Mouse (Mus musculus) megakaryocyte, embryonic 14.5 days (primary cell): Measurements from ENCODE around the gene Ushbp1.

Experiments used
- FLI1 ChIP-seq: IDR thresholded peaks from 2 replicates; pipeline ENCODE4 v1.6.1; 2012; ENCODE audit warnings: low read length, inconsistent platforms, mixed read lengths
- GATA1 ChIP-seq: IDR thresholded peaks from 3 replicates; pipeline ENCODE4 v1.6.1; 2012; ENCODE audit warnings: mixed read lengths, low read length, inconsistent platforms, borderline replicate concordance

GRCm38 (mm10) chr8:71422121-71422520, 26.5 kb upstream of the Ushbp1 start:
- TF ChIP-seq GATA1 (no peak), FLI1 (no peak)
